Mouse (Mus musculus) c-Kit-positive CD71-positive TER-119-negative erythroid progenitor cells, embryonic 14.5 days (primary cell): ENCODE results near the gene Pam.

Experiments
- DNase-seq: peaks from one replicate; pipeline ENCODE4 v3.0.0-alpha.2; 2013; ENCODE audit warnings: low read depth

Gene Pam

GRCm38 (mm10) chr1:98079640-98080039, 15.8 kb downstream of the Pam start:
- no peak for DNase-seq

DNA sequence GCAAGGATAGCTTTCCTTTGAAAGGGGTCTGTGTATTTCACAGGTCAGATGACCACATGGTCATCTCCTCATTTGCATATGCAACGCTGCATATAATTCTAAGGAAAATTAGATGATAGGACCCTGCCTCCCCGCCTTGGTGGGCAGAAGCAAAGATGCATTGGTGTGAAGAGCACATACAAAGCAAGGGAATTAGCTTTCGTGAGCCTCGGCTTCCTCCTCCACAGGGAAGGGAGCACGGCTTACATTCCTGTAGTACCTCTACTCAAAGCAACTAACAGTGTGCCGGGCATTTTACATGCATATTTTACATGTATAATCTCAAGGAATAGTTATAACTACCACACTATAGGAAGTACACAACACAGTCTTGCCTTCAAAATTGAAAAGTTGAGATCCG, 16.7 kb downstream of the Pam start:
- DNase-seq: no peak

DNA sequence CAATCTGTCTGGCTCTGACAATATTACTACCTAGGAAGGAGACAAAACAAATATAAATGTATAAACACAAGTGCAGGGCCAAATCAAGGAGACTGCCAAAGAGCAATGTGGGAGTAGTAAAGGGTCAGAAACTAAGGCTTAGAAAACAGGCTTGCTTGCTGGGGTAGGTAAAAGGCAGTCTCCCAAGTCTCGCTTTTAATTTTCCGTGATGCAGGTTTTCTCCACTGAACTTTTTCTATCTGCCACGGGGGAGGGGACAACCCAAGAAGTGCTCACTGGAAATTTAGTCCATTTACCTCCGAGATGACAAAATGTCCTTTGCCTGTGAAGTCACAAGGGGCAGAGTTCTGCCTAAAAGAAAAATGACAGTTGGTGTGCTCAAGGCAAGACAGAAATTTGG, 21.6 kb downstream of the Pam start:
- DNase-seq: no peak

DNA sequence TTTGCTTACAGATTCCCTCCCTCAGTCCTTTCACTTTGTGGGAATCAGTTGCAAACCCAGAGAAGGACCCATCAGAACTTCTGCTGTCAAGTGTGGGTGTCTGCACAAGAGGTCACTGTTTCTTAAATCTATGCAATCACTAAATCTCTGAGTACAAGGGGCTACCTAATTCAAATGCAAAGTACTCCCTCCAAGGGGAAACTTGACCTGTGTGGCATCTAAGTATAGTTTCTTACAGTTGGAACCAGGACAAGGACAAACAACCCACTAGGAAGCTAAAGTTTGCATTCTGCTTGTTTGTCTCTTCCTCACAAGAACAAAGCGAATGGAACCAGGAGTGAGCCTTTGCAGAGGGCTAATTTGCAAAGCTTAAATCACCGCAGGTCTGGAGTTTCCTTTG, 22.3 kb downstream of the Pam start:
- DNase-seq: no peak

DNA sequence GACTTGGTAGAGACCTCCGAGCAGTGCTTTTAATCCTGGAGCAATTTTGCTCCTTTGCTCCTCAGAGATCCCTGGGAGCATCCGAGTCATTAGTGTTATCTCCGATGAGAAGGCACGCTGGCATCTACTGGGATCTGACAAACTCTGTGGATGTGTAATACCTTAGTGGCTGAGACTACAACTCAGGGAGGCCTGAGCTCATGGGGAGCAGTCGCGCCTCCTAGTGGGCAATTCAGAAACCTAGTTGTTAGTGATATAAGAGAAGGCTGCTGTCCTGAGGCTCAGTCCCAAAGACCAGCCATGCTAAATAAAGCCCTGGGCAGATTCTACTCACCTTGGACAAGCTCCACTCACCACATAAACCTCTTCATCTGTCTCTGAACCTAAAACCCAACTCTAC, 23.4 kb downstream of the Pam start:
- no peak for DNase-seq

DNA sequence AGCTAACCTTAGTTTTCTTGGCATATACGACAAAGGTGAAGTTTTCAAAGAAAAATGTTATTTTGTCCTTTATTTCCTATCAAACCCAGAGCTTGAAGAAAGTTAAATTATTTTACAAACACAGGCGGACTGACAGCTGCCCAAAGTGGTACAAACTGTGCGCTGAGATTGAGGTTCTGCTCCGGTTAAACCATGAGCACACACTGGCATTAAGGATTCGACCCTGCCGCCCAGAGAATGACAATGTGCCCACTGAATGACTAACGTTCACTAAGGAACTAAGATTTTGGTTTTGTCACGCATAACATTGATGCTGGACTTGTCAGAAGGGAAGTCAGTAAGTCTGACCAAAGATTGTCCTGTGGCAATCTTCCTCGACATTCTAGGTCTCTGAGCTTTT, 24.0 kb downstream of the Pam start:
- DNase-seq: no peak

DNA sequence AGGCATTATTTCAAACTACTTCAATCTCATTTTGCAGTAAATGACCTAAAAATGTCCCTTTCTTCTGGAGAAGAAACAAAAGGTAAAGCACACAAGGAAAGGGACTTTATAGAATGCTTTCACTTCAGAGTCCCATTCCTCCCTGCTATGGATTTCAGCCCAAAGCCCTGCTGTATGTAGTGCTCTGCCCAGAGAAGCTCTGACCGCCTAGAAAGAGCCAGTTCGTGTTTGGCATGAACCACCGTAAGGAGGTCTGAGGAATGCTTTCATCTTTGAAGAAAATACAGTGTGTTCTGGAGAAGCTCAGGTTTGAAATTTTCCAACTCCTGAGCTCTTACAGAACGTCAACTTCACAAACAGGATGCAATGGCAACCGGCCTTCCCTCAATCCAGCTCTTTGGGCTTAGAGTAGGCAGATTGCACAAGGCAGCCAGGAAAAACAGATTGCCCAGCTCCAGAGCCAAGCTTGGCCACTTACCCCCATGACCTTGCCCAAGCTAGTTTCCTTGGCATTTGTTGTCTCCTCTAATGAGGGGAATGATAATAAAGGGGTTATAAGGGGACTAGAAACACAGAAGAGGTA, 24.6 kb downstream of the Pam start:
- no peak for DNase-seq

- DNase-seq: no peak
Measured at GRCm38 (mm10) chr1:98068177-98068576, 27.3 kb downstream of the Pam start.

DNA sequence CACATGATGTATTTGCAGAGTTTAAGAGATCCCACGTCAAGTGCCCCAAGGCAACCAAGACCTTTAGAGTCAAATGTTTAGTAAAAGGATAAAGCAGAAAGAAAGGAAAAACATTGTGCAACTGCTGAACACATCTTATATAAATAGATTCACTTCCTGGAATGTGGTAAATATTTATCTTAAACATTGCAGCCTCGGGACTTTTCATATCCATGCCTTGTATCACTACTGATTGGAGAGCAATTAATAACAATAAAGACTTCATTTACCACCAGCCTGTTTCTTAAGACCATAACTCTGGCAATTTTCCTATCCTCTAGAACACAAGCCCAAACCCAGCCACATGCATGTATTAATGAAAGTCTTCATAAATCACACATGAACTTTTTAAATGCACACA, 33.4 kb downstream of the Pam start:
- DNase-seq: no peak

GRCm38 (mm10) chr1:98059401-98059800, 36.0 kb downstream of the Pam start:
- no peak for DNase-seq

- DNase-seq: no peak
Measured at GRCm38 (mm10) chr1:98056996-98057945, 38.2 kb downstream of the Pam start.

DNA sequence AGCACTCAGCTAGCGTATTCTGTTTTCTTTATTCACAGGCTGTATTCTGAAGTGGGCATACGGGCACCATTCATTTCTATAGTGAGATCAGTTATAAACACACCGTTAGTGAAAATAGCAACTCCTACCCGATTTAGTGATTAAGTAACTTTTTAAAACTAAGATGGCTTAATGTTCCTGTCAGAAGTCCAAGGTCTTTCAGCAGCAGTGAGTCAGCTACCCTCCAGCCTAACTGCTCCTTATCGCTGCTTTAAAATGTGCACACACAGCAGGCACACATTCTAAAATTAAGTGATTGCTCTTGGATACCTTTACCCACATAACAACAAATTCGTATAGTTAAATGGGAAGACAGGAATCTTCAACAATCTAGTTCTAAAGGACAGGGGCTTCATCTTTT, 39.2 kb downstream of the Pam start:
- no peak for DNase-seq

DNA sequence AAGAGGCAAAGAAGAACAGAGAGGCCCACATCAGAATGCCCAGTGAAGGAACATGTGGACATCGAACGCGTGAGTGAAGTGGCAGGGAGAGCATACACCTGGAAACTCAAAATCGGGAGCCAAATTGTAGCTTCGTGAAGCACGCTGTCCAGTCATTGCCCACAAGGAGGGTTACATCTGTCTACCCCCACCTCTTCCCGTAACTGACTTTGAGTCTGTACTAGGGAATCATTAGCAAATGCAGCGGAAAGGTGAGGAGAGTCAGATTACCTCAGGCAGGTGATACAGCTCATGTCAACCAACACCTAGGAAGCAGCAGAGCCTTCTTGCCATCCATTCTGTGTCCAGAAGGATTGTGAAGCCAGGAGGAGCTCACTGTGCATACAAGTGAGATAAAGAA, 39.9 kb downstream of the Pam start:
- no peak for DNase-seq

DNA sequence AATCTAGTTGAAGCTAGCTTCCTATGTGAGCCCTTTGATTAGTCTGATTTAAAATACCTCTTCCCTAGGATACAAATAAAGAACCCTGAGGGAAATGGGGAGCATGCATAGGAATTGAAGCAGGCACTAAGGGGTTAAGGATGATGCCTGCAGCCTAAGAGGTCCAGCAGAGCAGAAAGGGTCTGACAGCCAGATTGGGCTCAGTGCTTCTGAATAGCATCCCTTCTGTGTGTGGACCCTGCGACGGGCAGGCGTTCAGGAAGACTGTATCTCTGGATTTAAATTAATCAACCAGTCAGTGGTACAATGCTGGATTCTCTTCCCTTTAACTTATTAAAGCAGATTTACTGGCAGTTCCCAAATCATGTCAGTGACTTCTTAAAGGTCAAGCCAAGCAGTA, 41.5 kb downstream of the Pam start:
- DNase-seq: no peak

DNA sequence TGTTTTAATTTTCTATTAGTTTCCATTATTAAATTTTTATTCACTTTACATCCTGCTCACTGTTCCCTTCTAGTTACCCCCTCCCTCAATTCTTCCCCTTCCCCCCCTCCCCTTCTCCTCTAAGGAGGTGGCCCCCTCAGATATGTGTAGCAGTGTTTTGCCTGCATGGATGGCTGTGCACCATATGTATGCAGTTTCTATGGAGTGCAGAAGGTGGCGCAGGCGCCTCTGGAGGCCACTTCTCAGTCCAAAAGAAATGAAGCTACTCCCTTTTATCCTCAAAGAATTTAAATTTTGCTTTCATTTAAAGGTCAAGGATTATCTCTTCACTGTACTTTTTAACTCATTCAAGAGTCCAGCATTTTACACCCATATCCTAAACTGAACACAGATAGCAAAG, 42.0 kb downstream of the Pam start:
- no peak for DNase-seq

- no peak for DNase-seq
Measured at GRCm38 (mm10) chr1:98052775-98053174, 42.7 kb downstream of the Pam start.

DNA sequence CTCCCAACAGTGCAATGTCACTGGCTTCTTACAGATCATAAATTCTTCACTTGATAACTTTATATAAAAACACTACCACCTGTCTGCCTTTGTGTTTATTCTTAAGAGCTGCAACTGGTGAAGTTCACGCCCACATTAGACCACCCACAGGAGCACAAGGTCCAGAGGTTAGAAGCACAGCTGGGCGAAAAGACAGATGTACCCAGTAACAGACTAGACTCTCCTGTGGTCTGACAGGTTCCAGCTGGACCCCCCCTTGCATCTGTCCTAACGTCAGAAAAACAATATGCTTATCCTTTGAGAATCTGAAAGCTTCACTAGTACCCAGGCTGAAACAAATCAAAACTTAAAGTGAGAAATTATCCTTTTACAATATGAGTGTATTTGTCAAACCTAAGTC, 44.4 kb downstream of the Pam start:
- DNase-seq: no peak

GRCm38 (mm10) chr1:98049756-98050155, 45.7 kb downstream of the Pam start:
- DNase-seq: no peak

DNA sequence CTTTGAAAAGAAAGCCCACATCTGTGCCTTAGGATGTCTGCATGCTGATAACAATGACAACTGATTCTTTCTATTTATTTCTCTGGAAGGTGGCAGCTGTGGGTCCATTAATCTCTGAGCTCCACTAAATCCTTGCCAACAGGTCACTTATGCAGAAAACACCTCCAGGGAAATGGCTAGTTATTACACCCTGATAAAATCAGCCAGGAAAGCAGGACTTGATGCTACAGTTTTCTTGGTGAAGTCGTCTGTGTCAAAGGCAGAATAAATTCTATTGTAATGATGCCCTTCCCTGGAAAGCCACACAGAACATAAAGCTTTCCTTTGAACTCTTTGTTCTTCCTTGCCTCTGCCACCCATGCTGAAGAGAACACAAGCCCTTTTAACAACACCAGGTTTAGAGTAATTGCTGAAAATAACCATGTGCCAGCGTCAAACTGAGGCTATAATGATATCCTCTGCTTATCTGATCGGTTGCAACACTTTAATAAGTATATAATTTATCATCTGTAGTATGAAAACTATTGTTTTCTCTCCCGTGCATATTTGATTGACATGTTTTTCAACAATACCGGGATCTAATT, 47.1 kb downstream of the Pam start:
- no peak for DNase-seq

DNA sequence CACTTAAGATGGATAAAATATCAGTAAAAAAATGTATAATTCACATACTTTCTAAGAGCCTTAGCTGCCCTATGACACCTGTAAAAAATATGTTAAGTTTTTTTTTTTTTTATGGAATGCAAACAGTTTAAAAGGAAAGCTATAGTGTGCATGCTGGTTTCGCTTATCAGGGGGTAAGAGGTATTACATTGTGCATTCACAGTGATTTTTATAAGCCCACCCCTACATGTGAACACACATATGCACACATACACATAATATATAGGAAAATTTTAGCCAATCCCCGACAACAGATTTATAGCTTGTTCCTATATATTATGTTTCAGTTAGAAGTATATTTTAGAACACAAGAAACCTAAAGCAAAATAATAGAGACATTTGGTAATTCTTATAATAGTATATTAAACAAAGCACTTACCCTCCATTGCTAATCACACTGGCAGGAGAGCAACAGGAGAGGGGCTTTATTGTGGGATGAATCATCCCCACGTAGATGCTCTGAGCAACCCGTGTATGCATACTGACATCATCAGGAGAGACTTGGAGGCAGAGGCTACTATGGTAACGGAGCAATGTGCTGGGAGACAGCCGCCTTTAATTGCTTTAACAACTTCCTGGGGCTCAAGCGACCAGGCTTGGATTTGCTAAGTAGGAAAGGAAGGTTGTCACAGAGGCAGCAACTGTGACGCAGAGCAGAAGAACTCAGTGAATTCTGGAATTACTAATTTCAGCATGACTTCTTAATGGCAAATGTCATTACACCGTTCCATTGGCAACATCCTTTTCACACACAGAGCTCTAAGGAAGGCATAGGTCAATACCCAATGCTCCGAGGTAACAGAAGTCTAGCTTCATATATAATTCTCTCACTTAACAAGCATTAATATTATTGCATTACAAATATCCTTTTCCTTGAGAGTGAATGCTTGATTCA, 47.9 kb downstream of the Pam start:
- DNase-seq: no peak

DNA sequence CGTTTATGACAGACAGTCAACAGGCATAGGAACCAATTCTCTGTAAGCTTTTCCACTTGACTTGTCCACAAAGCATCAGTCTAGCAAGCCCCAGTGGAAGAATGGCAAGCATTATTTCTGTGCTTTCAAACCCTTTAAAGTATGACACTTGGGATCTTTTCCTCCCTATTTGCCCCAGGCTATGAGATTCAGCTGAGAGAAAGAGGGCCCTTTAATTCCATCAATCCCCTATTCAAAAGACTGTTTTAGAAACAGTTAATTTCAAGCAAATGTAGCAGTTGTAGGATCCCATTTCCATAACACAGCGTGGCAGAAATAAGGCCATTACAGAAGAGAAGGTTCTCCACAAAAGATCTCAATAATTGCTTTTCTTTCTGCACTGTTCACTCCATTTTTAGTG, 53.0 kb downstream of the Pam start:
- DNase-seq: no peak

- DNase-seq: no peak
Measured at GRCm38 (mm10) chr1:98038252-98038651, 57.2 kb downstream of the Pam start.
